Mouse (Mus musculus) CH12.LX (cell line): ENCODE measurements around the gene Peli1.

Experiments used
- BHLHE40 ChIP-seq: IDR thresholded peaks from 2 replicates; pipeline ENCODE4 v1.6.1; 2011; ENCODE audit warnings: mild to moderate bottlenecking, low read depth, low read length, improper control_type of control experiment
- CHD2 ChIP-seq: IDR thresholded peaks from 2 replicates; pipeline ENCODE4 v1.6.1; 2011; ENCODE audit warnings: low read length, improper control_type of control experiment
- CTCF ChIP-seq, 2 experiments: IDR thresholded peaks in 1 of 2; conservative IDR thresholded peaks in 1 of 2; 2 replicates each; pipeline ENCODE4 v1.5.1; 2011 to 2012; ENCODE audit warnings: low read depth in 2 of 2, low read length in 2 of 2, improper control_type of control experiment in 1 of 2, inconsistent platforms in 1 of 2, mild to moderate bottlenecking in 1 of 2, moderate library complexity in 1 of 2
- ELF1 ChIP-seq: IDR thresholded peaks from 2 replicates; pipeline ENCODE4 v1.6.1; 2014; ENCODE audit warnings: low read depth, mild to moderate bottlenecking, inconsistent platforms, low read length, improper control_type of control experiment
- GABPA ChIP-seq: IDR thresholded peaks from 2 replicates; pipeline ENCODE4 v1.6.1; 2012; ENCODE audit warnings: low read depth, low read length, improper control_type of control experiment, inconsistent platforms; ENCODE audit not compliant: insufficient replicate concordance
- MEF2A ChIP-seq: IDR thresholded peaks from 2 replicates; pipeline ENCODE4 v1.6.1; 2014; ENCODE audit warnings: low read depth, mild to moderate bottlenecking, inconsistent platforms, low read length, improper control_type of control experiment, borderline replicate concordance
- MXI1 ChIP-seq: IDR thresholded peaks from 2 replicates; pipeline ENCODE4 v1.6.1; 2011; ENCODE audit warnings: mild to moderate bottlenecking, low read depth, low read length, improper control_type of control experiment
- NELFE ChIP-seq: IDR thresholded peaks from 2 replicates; pipeline ENCODE4 v1.6.1; 2011; ENCODE audit warnings: low read depth, low read length, improper control_type of control experiment
- POLR2A ChIP-seq: IDR thresholded peaks from 2 replicates; pipeline ENCODE4 v1.6.1; 2011; ENCODE audit warnings: low read depth, mild to moderate bottlenecking, improper control_type of control experiment, low read length
- RAD21 ChIP-seq: IDR thresholded peaks from 2 replicates; pipeline ENCODE4 v1.6.1; 2011; ENCODE audit warnings: low read depth, mild to moderate bottlenecking, low read length, improper control_type of control experiment, moderate library complexity
- UBTF ChIP-seq: IDR thresholded peaks from 2 replicates; pipeline ENCODE4 v1.6.1; 2012; ENCODE audit warnings: low read depth, mild to moderate bottlenecking, inconsistent platforms, low read length, improper control_type of control experiment, moderate library complexity
- USF1 ChIP-seq: IDR thresholded peaks from 2 replicates; pipeline ENCODE4 v1.6.1; 2014; ENCODE audit warnings: low read depth, mild to moderate bottlenecking, inconsistent platforms, low read length, improper control_type of control experiment
- ZC3H11A ChIP-seq: IDR thresholded peaks from 2 replicates; pipeline ENCODE4 v1.6.1; 2012; ENCODE audit warnings: low read depth, mild to moderate bottlenecking, inconsistent platforms, low read length, improper control_type of control experiment
- ZNF384 ChIP-seq: IDR thresholded peaks from 2 replicates; pipeline ENCODE4 v1.6.1; 2012; ENCODE audit warnings: low read depth, low read length, improper control_type of control experiment, inconsistent platforms

DNA sequence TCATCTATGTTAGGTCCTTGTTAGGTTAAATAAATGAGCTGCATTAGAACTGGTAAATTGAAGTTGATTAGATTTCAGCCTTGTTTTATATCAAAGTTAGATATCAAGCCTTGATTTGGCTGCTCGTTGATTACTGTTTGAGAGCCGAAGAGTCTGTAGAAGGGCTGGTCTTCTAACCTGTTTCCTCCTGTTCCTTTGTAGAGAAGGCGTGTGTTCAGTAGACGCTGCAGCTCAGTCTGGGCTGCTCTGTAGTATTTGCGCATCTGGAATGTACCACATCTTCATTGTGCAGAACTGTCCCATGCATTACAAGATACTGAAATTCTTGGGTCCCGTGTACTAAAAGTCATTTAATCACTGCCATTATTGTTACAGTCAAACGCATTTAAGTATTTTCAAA is 50.2 kb downstream of the Peli1 start:
- TF ChIP-seq GABPA = no peak
- TF ChIP-seq ELF1 = no peak
- TF ChIP-seq CTCF (conservative IDR thresholded peaks at IDR 0.05 in 1 of 2, IDR thresholded peaks at IDR 0.05 in 1 of 2; ENCODE audit: low read depth in 2 of 2, low read length in 2 of 2) = no peak
- no peak for TF ChIP-seq MEF2A
- TF ChIP-seq USF1 = no peak
- TF ChIP-seq UBTF = no peak
- TF ChIP-seq BHLHE40 = no peak
- no peak for TF ChIP-seq CHD2
- no peak for TF ChIP-seq POLR2A
- TF ChIP-seq MXI1 = no peak
- no peak for TF ChIP-seq RAD21
- TF ChIP-seq ZC3H11A = no peak
- TF ChIP-seq ZNF384 = no peak
- TF ChIP-seq NELFE = no peak
